Mouse (Mus musculus) heart, adult 8-10 months (tissue): ENCODE data around the gene Spocd1. TPM values are rescaled to one million over a fixed set of nuclear protein-coding genes. Genes with fewer than 3 reads are reported as not detected.

Source experiments
- DNase-seq: peaks from one replicate; pipeline ENCODE4 v3.0.0; 2022; ENCODE audit warnings: low spot score
- total RNA-seq, 4 experiments: library from RNA; stranded (reverse); gene quantifications; 2 replicates each; pipeline ENCODE4 v1.2.4; 2022

Spocd1 gene
- total RNA-seq, 4 experiments from 2014 or later = 0.09 TPM; not detected in 3

DNA sequence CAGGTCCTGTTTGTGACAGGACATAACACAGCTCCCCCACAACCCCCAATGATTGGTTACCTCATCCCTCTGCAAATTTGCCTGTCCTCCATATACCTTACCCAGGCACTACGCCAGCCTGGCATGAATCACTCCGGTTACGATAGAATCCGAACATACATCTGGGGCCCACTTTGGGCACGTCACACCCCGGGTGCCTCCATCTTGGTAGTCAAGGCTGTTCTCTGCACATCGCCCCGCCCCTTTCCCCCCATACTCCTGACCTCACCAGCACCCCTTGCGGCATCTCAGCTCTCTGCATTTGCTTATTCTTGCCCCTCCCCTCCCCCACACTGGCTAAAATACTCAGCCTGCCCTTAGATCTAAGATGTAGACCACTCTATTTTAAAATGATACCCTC lies 76.5 kb downstream of the Spocd1 start:
- no peak for DNase-seq

DNA sequence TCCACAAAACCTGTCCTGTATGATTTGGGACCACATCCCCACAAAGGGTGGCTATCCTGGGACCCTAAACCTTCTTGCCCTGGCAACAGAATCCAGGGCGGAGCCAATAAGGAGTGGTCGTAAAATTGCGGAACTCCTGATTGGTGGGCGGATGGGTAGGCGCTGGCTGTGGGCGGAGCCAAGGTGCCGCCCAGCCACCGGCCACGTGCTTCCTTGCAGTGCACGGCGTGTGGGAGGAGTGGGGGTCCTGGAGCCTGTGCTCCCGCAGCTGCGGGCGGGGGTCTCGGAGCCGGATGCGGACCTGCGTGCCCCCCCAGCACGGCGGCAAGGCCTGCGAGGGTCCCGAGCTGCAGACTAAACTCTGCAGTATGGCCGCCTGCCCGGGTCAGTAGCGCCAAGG lies 77.5 kb downstream of the Spocd1 start:
- no peak for DNase-seq

Other genes with a start within 250 kb of the Spocd1 start
- 1 to 10 TPM; 3.8 to 5.7 (median 5.3) TPM for gene Tmem39b, start 232.4 kb upstream of the Spocd1 start, total RNA-seq
- 10 to 100 TPM; 33.9 to 38.6 (median 37.7) TPM for gene Khdrbs1, start 186.9 kb upstream of the Spocd1 start, total RNA-seq
- 100 to 1,000 TPM; 196 to 239 (median 228) TPM for gene Ptp4a2, start 118.0 kb upstream of the Spocd1 start, total RNA-seq
- gene Adgrb2, start 55.6 kb downstream of the Spocd1 start, total RNA-seq = 1 to 10 TPM; 1.7 to 2.3 (median 1.9) TPM
- gene Col16a1, start 118.6 kb downstream of the Spocd1 start, total RNA-seq = 1 to 10 TPM; 3.6 to 8.0 (median 4.8) TPM
- gene Pef1, start 173.3 kb downstream of the Spocd1 start, total RNA-seq = 10 to 100 TPM; 31.1 to 42.7 (median 38.2) TPM
- not detected for gene Hcrtr1, start 210.1 kb downstream of the Spocd1 start, total RNA-seq
- gene Tinagl1, start 245.9 kb downstream of the Spocd1 start, total RNA-seq = 10 to 100 TPM; 44.8 to 57.2 (median 49.5) TPM